Mouse (Mus musculus) embryonic facial prominence, embryonic 14.5 days (tissue): ENCODE results near the gene Ank2. TPM values are rescaled to one million over a fixed set of nuclear protein-coding genes. Genes with fewer than 3 reads are reported as not detected.

Experiments
- ATAC-seq: fragments of 200-750 bp; cut with Nextera tagmentation; 2 replicates; pipeline ENCODE4 v1.8.0; 2017; ENCODE audit warnings: low read depth, moderate number of reproducible peaks, moderate TSS enrichment
- DNase-seq: peaks from one replicate; pipeline ENCODE4 v3.0.0-alpha.2; 2015; ENCODE audit warnings: low spot score
- H3K27ac ChIP-seq: fragments of 300-500 bp; sonication (generic); replicated peaks from 2 replicates; pipeline ENCODE4 v1.5.1; 2014; ENCODE audit warnings: low read depth, mild to moderate bottlenecking, low read length, moderate library complexity
- H3K27me3 ChIP-seq: fragments of 300-500 bp; sonication (generic); replicated peaks from 2 replicates; pipeline ENCODE4 v1.6.1; 2014; ENCODE audit warnings: low read length; ENCODE audit not compliant: control insufficient read depth, insufficient read depth
- H3K36me3 ChIP-seq: fragments of 300-500 bp; sonication (generic); 2 replicates; pipeline ENCODE4 v1.6.1; 2014; ENCODE audit warnings: low read length, mixed read lengths; ENCODE audit not compliant: control insufficient read depth, insufficient read depth
- H3K4me1 ChIP-seq: fragments of 300-500 bp; sonication (generic); 2 replicates; pipeline ENCODE4 v1.6.1; 2014; ENCODE audit warnings: antibody characterized with exemption, low read length; ENCODE audit not compliant: control insufficient read depth, insufficient read depth
- H3K4me2 ChIP-seq: fragments of 300-500 bp; sonication (generic); 2 replicates; pipeline ENCODE4 v1.6.1; 2014; ENCODE audit warnings: low read depth, mild to moderate bottlenecking, low read length, moderate library complexity, mixed read lengths
- H3K4me3 ChIP-seq: fragments of 300-500 bp; sonication (generic); 2 replicates; pipeline ENCODE4 v1.5.1; 2014; ENCODE audit warnings: low read depth, mild to moderate bottlenecking, low read length
- H3K9ac ChIP-seq: fragments of 300-500 bp; sonication (generic); 2 replicates; pipeline ENCODE4 v1.6.1; 2014; ENCODE audit warnings: low read depth, mild to moderate bottlenecking, low read length, moderate library complexity, mixed read lengths
- H3K9me3 ChIP-seq: fragments of 300-500 bp; sonication (generic); 2 replicates; pipeline ENCODE4 v1.6.1; 2016; ENCODE audit warnings: low read length; ENCODE audit not compliant: control insufficient read depth
- WGBS: fragments of 180-500 bp; shearing (Covaris S2); extraction: QIAGEN DNeasy Blood & Tissue Kit; methylation state at CpG from one replicate; pipeline ENCODE4 v1.1.7; 2014; 5-methylcytosine and 5-hydroxymethylcytosine counted together
- polyA plus RNA-seq: library from polyadenylated mRNA; unstranded; fragments of >200 nt; fragmentation: Nextera tagmentation; extraction: Ambion mirVana; gene quantifications from 2 replicates; pipeline ENCODE4 v1.2.1, GENCODE M21; 2014

Gene Ank2
- polyA plus RNA-seq, 1 experiment from 2014 or later, result 48.3 TPM

GRCm38 (mm10) chr3:127015596-127015995 is 483.6 kb downstream of the Ank2 start:
- Histone ChIP-seq H3K4me3 (no peak overlapping the region), H3K4me1 (no peaks in the 10 kb centered on the region), H3K4me2 (no peak overlapping the region), H3K27me3 (no peaks in the 10 kb centered on the region), H3K9me3 (no peaks in the 10 kb centered on the region), H3K27ac (no peak overlapping the region), H3K9ac (no peak overlapping the region), H3K36me3 (peaks cover 13% of the 10 kb centered on the region)
- ATAC-seq (no peak), DNase-seq (no peak)
- 84% methylated on average over 6 of the region's 6 CpGs for whole genome bisulfite sequencing

DNA sequence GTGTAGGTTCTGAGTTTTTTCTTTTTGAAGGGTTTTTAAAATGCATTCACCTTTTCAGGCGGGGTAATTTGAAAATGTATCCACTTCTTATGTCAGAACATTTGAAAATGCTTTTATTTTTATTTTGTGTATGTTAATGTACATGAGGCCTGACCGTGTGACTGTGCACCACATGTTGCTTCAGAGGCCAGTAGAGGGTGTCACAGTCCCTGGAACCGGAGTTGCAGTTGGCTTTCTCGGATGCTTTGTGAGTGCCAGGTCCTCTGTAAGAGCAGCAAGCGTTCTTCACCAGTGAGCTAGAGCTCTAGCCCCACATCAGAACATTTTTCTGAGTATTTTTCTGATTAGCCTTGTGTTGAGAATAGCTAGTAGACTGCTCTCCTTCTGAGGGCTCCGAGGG is 484.0 kb downstream of the Ank2 start:
- Histone ChIP-seq H3K4me1 (no peaks in the 10 kb centered on the region), H3K9me3 (no peaks in the 10 kb centered on the region), H3K27me3 (no peaks in the 10 kb centered on the region), H3K9ac (no peak overlapping the region), H3K27ac (no peak overlapping the region), H3K4me3 (no peak overlapping the region), H3K36me3 (peaks cover 13% of the 10 kb centered on the region), H3K4me2 (no peak overlapping the region)
- ATAC-seq, result no peak
- 79% methylated on average over 6 of the region's 6 CpGs for WGBS
- no peak for DNase-seq

DNA sequence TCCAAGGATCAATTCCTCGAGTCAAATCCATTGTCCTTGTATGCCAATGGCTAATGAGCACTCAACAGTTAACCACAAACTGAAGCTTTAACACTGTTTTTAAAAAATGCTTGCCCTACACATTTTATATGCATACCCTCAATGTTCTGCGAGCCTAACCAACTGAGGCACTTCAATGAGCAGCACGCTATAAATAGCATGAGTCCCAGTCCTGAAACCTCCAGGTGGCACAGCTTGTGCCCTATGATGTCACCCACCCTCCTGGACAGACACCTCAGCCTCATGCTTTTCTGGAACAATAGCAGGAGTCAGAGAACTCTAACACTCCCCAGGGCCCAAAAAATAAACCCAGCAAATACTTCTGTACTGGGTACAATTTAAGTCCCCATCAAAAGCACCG is 485.2 kb downstream of the Ank2 start:
- H3K4me3 ChIP-seq, result no peak overlapping the region
- H3K27me3 ChIP-seq, result no peaks in the 10 kb centered on the region
- no peak overlapping the region for H3K4me2 ChIP-seq
- no peaks in the 10 kb centered on the region for H3K4me1 ChIP-seq
- DNase-seq (no peak), ATAC-seq (no peak)
- H3K27ac ChIP-seq, result no peak overlapping the region
- H3K9me3 ChIP-seq, result no peaks in the 10 kb centered on the region
- WGBS, result 79% methylated on average over 4 of the region's 4 CpGs
- H3K9ac ChIP-seq, result no peak overlapping the region
- H3K36me3 ChIP-seq, result peaks cover 13% of the 10 kb centered on the region

DNA sequence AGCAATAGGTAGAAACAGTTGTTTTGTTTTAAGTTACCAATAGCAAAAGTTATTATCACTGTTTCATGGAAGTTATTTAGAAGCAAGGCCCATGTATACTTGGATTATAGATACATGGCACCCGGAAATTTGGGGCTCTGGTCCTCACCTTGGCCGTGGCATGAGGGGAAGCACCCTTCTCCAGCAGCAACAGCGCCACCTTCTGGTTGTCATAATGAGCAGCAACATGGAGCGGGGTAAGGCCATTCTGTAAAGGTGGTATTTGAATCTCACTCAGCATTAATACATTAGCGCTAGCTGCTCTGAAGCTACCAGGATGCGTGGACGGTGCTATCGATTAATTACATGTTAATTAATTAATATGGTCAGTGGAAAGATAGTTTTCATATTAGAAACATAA is 486.6 kb downstream of the Ank2 start:
- no peak for DNase-seq
- H3K36me3 ChIP-seq, result peaks cover 25% of the 10 kb centered on the region
- ATAC-seq, result no peak
- H3K4me2 ChIP-seq, result no peak overlapping the region
- H3K4me1 ChIP-seq, result no peaks in the 10 kb centered on the region
- H3K9ac ChIP-seq, result no peak overlapping the region
- no peak overlapping the region for H3K27ac ChIP-seq
- 58% methylated on average over 8 of the region's 8 CpGs for WGBS
- no peaks in the 10 kb centered on the region for H3K9me3 ChIP-seq
- no peaks in the 10 kb centered on the region for H3K27me3 ChIP-seq
- H3K4me3 ChIP-seq, result no peak overlapping the region

DNA sequence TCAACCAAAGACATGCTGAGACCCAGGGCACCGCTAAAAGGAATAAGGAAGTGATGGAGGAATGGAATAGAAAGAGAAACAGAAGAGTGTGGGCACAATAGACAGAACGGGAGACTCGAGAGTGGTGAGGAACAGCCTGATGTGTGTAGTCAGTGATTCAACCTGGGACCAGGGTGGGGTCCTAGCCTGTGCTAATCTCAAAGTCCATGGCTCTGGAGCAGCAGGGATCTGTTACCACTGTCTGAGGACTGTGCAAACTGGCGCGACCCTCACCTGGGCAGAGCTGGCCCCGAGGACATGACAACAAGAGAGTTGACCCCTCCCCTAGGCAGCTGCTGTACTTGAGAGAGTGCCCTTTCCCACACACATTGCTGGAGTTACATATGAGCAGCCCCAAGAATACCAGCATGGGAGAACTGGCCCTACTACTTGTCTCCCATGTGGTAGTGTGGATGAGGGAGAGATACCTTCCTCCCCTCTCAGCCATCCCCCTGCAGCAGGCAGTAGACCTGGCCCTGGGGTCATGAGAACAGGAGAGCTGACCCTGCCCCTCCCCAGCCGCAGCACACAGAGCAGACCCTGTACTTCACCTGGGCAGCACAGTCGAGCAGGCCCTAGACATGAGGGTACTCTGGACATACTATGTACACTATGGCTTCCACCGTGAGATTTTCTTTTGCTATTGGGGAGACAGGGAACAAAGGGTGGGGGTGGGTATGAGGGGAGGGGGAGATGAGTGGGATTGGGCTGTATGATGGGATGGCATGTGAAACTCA is 493.1 kb downstream of the Ank2 start:
- no peaks in the 10 kb centered on the region; the same call in 1 of the 2 replicates for H3K4me1 ChIP-seq
- H3K9me3 ChIP-seq, result no peaks in the 10 kb centered on the region
- no peak overlapping the region for H3K27ac ChIP-seq
- ATAC-seq, result 0 out of 2 replicates have a peak, but pooled peaks have one; percentile 30
- WGBS, result 89% methylated on average over 9 of the region's 9 CpGs
- H3K27me3 ChIP-seq, result no peaks in the 10 kb centered on the region
- H3K9ac ChIP-seq, result no peak overlapping the region
- no peak overlapping the region for H3K4me2 ChIP-seq
- DNase-seq, result no peak
- H3K4me3 ChIP-seq, result no peak overlapping the region
- H3K36me3 ChIP-seq, result peaks cover 19% of the 10 kb centered on the region; the same call in 1 of the 2 replicates

- no peak overlapping the region for H3K4me3 ChIP-seq
- no peak overlapping the region for H3K9ac ChIP-seq
- peaks cover 19% of the 10 kb centered on the region; the same call in 1 of the 2 replicates for H3K36me3 ChIP-seq
- WGBS, result 76% methylated on average over 9 of the region's 9 CpGs
- DNase-seq (no peak), ATAC-seq (no peak)
- H3K27me3 ChIP-seq, result no peaks in the 10 kb centered on the region
- H3K4me2 ChIP-seq, result no peak overlapping the region
- no peak overlapping the region for H3K27ac ChIP-seq
- no peaks in the 10 kb centered on the region for H3K9me3 ChIP-seq
- peaks cover 4% of the 10 kb centered on the region for H3K4me1 ChIP-seq
Measured at GRCm38 (mm10) chr3:127004860-127005633, 494.1 kb downstream of the Ank2 start.

- Histone ChIP-seq H3K27me3 (no peaks in the 10 kb centered on the region), H3K4me2 (no peak overlapping the region), H3K27ac (no peak overlapping the region), H3K4me3 (no peak overlapping the region), H3K4me1 (peaks cover 10% of the 10 kb centered on the region), H3K9me3 (no peaks in the 10 kb centered on the region), H3K9ac (no peak overlapping the region), H3K36me3 (peaks cover 19% of the 10 kb centered on the region; the same call in 1 of the 2 replicates)
- 95% methylated on average over 11 of the region's 11 CpGs for WGBS
- ATAC-seq (no peak), DNase-seq (no peak)
Measured at GRCm38 (mm10) chr3:127003946-127004345, 495.2 kb downstream of the Ank2 start.

DNA sequence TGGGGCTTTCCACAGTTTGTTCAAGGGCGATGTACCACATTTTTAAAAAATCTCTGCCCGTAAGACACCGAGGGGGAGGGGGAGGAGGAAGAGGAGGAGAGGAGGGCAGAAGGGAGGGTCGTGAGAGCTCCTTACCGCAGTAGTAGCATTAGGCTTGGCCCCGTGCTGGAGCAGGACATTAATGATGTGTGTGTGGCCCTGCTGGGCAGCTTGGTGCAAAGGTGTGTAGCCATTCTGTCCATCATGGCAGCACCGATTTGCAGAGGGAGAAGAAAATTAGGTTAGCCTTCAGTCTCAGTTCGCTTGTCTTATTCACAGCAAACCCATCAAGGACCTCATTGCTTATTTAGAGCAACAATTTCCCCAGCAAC is 500.4 kb downstream of the Ank2 start:
- H3K9ac ChIP-seq, result 0 out of 2 replicates have a peak overlapping the region, but pooled peaks have one; percentile 69
- DNase-seq, result no peak
- peak; percentile 23; the same call in 1 of the 2 replicates for ATAC-seq
- H3K36me3 ChIP-seq, result peaks cover 7% of the 10 kb centered on the region; the same call in 1 of the 2 replicates
- H3K4me1 ChIP-seq, result peaks cover 15% of the 10 kb centered on the region
- peak overlapping the region; percentile 62 for H3K4me2 ChIP-seq
- WGBS, result 8% methylated on average over 7 of the region's 8 CpGs
- H3K4me3 ChIP-seq, result peak overlapping the region; percentile 35
- H3K27me3 ChIP-seq, result no peaks in the 10 kb centered on the region
- H3K9me3 ChIP-seq, result no peaks in the 10 kb centered on the region
- peak overlapping the region; percentile 89 for H3K27ac ChIP-seq
